Comparison of ENCODE assay signal across 10 mouse cellular contexts in genomic region chr10:38968326-38969072, GRCm38 (mm10). TPM values are rescaled to one million over a fixed set of nuclear protein-coding genes. Genes with fewer than 3 reads are reported as not detected.
DNase-seq lines count a peak whose midpoint lies in the region; ATAC-seq and TF ChIP-seq lines count a peak whose summit lies in the region.
"Had no signal": no experiment of that assay in that cellular context is flagged by ENCODE, and none has a peak within 500 bp of the region (broad histone marks: within the 10 kb centered on the region; RNA-seq: fewer than 3 reads in every experiment).

No protein-coding gene starts in this region.

- intact Hi-C loops in gastrocnemius, postnatal 14 days (cut with DNase I; ENCODE audit: low total_unique reads), result no loop called here

- peak; percentile 25 for DNase-seq in gastrocnemius, postnatal 25 days
- no peak for DNase-seq in gastrocnemius, postnatal 14 days
- no peak for DNase-seq in neural tube, embryonic 11.5 days (ENCODE audit: low spot score)
- DNase-seq in neural tube, embryonic 10.5 days (ENCODE audit: extremely low spot score, low spot score), result no peak
- no peak for DNase-seq in stomach, postnatal 0 days (ENCODE audit: low spot score)
- DNase-seq in frontal cortex, postnatal 14 days (ENCODE audit: low spot score in 2 of 2), result no peak
- no peak for DNase-seq in T-cell, adult 2 months (ENCODE audit: low spot score)
- DNase-seq: liver, embryonic 13.5 days had no signal

- H3K9me3 ChIP-seq in neural tube, embryonic 11.5 days (ENCODE audit: control insufficient read depth, low read length), result no peaks in the 10 kb centered on the region
- H3K9me3 ChIP-seq in intestine, embryonic 16.5 days (ENCODE audit: control insufficient read depth, low read length), result no peaks in the 10 kb centered on the region
- no peaks in the 10 kb centered on the region for H3K9me3 ChIP-seq in stomach, postnatal 0 days (ENCODE audit: control insufficient read depth, low read length)
- H3K9me3 ChIP-seq: liver, embryonic 13.5 days had no signal

- no peak overlapping the region for H3K27ac ChIP-seq in neural tube, embryonic 11.5 days (ENCODE audit: low read depth, low read length)
- H3K27ac ChIP-seq in intestine, embryonic 16.5 days (ENCODE audit: low read length), result no peak overlapping the region
- no peak overlapping the region for H3K27ac ChIP-seq in stomach, postnatal 0 days (replicated peaks)
- H3K27ac ChIP-seq: liver, embryonic 13.5 days had no signal

- H3K4me3 ChIP-seq in neural tube, embryonic 11.5 days (ENCODE audit: low read depth, low read length), result no peak overlapping the region
- H3K4me3 ChIP-seq in intestine, embryonic 16.5 days (ENCODE audit: low read length), result peak overlapping the region; percentile 30
- H3K4me3 ChIP-seq in stomach, postnatal 0 days (ENCODE audit: low read depth, low read length), result peak overlapping the region; percentile 28
- H3K4me3 ChIP-seq: liver, embryonic 13.5 days had no signal

- TF ChIP-seq CTCF in stomach, postnatal 0 days (IDR thresholded peaks at IDR 0.05; ENCODE audit: low read depth), result no peak

- no peaks in the 10 kb centered on the region for H3K36me3 ChIP-seq in neural tube, embryonic 11.5 days (ENCODE audit: control insufficient read depth, insufficient read depth, low read length)
- H3K36me3 ChIP-seq in intestine, embryonic 16.5 days (ENCODE audit: control insufficient read depth, insufficient read depth, low read length), result no peaks in the 10 kb centered on the region
- no peaks in the 10 kb centered on the region for H3K36me3 ChIP-seq in stomach, postnatal 0 days (ENCODE audit: control insufficient read depth, insufficient read depth, low read length)
- H3K36me3 ChIP-seq: liver, embryonic 13.5 days had no signal

- WGBS in neural tube, embryonic 11.5 days, result 77% methylated on average over 10 of the region's 10 CpGs
- 59% methylated on average over 10 of the region's 10 CpGs for WGBS in intestine, embryonic 16.5 days
- 45% methylated on average over 10 of the region's 10 CpGs for WGBS in stomach, postnatal 0 days

- H3K27me3 ChIP-seq in neural tube, embryonic 11.5 days (ENCODE audit: control insufficient read depth, insufficient read depth, low read length), result no peaks in the 10 kb centered on the region
- no peaks in the 10 kb centered on the region for H3K27me3 ChIP-seq in intestine, embryonic 16.5 days (replicated peaks; ENCODE audit: control insufficient read depth, insufficient read depth, low read length)
- H3K27me3 ChIP-seq in stomach, postnatal 0 days (ENCODE audit: control insufficient read depth, insufficient read depth, low read length), result no peaks in the 10 kb centered on the region

- no peak for ATAC-seq in neural tube, embryonic 11.5 days (ENCODE audit: insufficient read depth, low FRiP score, low TSS enrichment)
- ATAC-seq in intestine, embryonic 16.5 days, result no peak
- ATAC-seq in stomach, postnatal 0 days (ENCODE audit: low FRiP score, low TSS enrichment), result no peak

- no peak for TF ChIP-seq EP300 in stomach, postnatal 0 days (optimal IDR thresholded peaks at IDR 0.05)

- no peak overlapping the region for H3K9ac ChIP-seq in neural tube, embryonic 11.5 days (ENCODE audit: low read length)
- H3K9ac ChIP-seq in intestine, embryonic 16.5 days (ENCODE audit: low read depth, low read length), result peak overlapping the region; percentile 9
- no peak overlapping the region for H3K9ac ChIP-seq in stomach, postnatal 0 days (ENCODE audit: low read length)
- H3K9ac ChIP-seq: liver, embryonic 13.5 days had no signal

- peak overlapping the region; percentile 2 for H3K4me2 ChIP-seq in neural tube, embryonic 11.5 days (ENCODE audit: low read depth)
- peak overlapping the region; percentile 35 for H3K4me2 ChIP-seq in intestine, embryonic 16.5 days (ENCODE audit: low read depth, low read length)
- peak overlapping the region; percentile 45 for H3K4me2 ChIP-seq in stomach, postnatal 0 days (replicated peaks; ENCODE audit: low read depth)
- H3K4me2 ChIP-seq: liver, embryonic 13.5 days had no signal

- H3K4me1 ChIP-seq in neural tube, embryonic 11.5 days (ENCODE audit: control insufficient read depth, insufficient read depth, low read length), result no peaks in the 10 kb centered on the region
- H3K4me1 ChIP-seq in intestine, embryonic 16.5 days (ENCODE audit: control insufficient read depth, insufficient read depth, low read length), result no peaks in the 10 kb centered on the region
- H3K4me1 ChIP-seq in stomach, postnatal 0 days (replicated peaks; ENCODE audit: control insufficient read depth, insufficient read depth), result 0 out of 2 replicates have a peak, but pooled peaks cover 3% of the 10 kb centered on the region
- H3K4me1 ChIP-seq: liver, embryonic 13.5 days had no signal

RNA-seq across cellular contexts. Expression of gene Lama4, which starts 3.2 kb away (rescaled TPM):
- total RNA-seq in gastrocnemius, postnatal 25 days (2021), result 10 to 100 TPM; 23.3 to 34.6 TPM
- total RNA-seq in gastrocnemius, postnatal 14 days (2021), result 10 to 100 TPM; 63.9 to 73.1 TPM
- 23.8 and 27.5 TPM in 2 replicates for polyA plus RNA-seq in neural tube, embryonic 11.5 days (2014; fragmentation: Nextera tagmentation; extraction: Ambion mirVana)
- 46.6 and 49.0 TPM in 2 replicates for polyA plus RNA-seq in intestine, embryonic 16.5 days (2015; fragmentation: Nextera tagmentation; extraction: Ambion mirVana)
- 27.6 and 28.9 TPM in 2 replicates for polyA plus RNA-seq in stomach, postnatal 0 days (2015; fragmentation: Nextera tagmentation; extraction: Ambion mirVana)
- total RNA-seq: granulocyte monocyte progenitor cell, adult 5-6 weeks had no signal
